Mouse (Mus musculus): ENCODE data around the gene Olfr632. TPM values are rescaled to one million over a fixed set of nuclear protein-coding genes. Genes with fewer than 3 reads are reported as not detected.
"Not testable (repeated sequence)": the region's sequence is repeated elsewhere in the genome, so short reads cannot be mapped to it uniquely, and the experiment has no call there.

Olfr632 gene
- not detected in 2 replicates for total RNA-seq (2017)

DNA sequence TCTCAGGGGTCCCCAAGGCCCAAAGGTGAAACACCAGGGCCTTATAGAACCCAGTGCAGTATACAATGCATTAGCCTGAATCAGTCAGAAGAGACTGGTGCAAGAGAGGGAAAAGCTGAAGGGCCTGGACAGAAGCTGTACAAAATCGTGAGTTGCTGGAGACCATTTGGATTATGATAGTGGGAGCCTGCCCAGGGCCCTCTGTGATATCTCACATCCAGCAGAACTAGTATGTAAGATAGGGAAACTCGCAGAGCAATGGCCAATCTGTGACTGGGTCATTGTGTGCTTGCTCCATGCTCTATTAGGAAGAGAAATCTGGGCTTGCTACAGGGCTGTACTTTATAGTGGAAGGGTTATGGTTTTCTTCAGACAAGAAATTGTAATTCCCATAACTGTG lies at the start of gene Olfr632:
Gene Olfr632 (plus strand): TSS at position 84 of the 400 bp plus-strand sequence.
- no peak for ATAC-seq (ENCODE audit: extremely low read depth, insufficient number of reproducible peaks, low FRiP score, poor library complexity, severe bottlenecking)

GRCm38 (mm10) chr7:103886152-103886551 lies 48.0 kb upstream of the Olfr632 start, which contains the start of gene Olfr66:
Olfr66 (minus strand) TSS chr7:103886252.
- ATAC-seq (ENCODE audit: extremely low read depth, insufficient number of reproducible peaks, low FRiP score, poor library complexity, severe bottlenecking) = no peak

DNA sequence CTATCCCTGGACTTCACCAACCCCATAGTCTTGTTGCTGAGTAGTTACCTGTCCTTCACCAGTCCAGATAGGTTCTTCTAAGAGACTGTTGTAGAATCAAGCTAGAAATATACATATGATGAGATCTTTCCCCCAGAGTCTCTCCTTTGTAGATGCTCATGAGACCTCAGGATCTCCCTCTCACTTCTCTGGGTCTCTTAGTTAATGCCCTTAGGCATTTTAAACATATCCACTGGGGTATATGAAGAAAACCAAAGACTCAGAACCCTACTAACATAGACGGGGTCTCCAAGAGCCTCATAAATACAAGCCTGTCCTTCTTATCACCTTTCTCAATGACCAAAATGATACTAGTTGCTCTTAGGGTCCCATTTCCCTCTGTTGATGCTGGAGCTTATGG lies 39.8 kb upstream of the Olfr632 start, which contains the start of gene Olfr64:
Gene Olfr64 (minus strand): TSS at position 101 of the 400 bp plus-strand sequence.
- no peak for ATAC-seq (ENCODE audit: extremely low read depth, insufficient number of reproducible peaks, low FRiP score, poor library complexity, severe bottlenecking)

DNA sequence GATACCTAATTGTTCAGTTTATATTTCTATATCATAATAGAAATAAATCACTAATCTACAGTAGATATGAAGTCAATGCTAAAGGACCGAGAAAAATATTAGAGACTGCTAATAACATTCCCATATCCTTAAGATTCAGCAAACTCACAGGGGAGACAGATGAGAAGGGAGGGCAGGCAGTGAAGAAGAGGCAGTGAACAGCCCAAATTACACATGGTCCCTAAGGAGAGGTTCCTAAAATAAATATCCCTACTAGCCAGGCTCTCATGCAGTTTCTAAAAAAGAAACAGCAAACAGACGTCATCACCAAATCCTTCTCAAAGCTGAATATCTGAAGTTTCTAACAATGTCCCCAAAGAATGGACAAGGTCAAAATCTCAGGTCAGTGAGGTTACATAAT lies 31.0 kb upstream of the Olfr632 start, which contains the start of gene Olfr65:
Gene Olfr65 (plus strand): TSS at position 301 of the 400 bp plus-strand sequence.
- no peak for ATAC-seq (ENCODE audit: extremely low read depth, insufficient number of reproducible peaks, low FRiP score, poor library complexity, severe bottlenecking)

- no peak for ATAC-seq (ENCODE audit: extremely low read depth, insufficient number of reproducible peaks, low FRiP score, poor library complexity, severe bottlenecking)
Measured at GRCm38 (mm10) chr7:103910047-103910446, 24.1 kb upstream of the Olfr632 start.

DNA sequence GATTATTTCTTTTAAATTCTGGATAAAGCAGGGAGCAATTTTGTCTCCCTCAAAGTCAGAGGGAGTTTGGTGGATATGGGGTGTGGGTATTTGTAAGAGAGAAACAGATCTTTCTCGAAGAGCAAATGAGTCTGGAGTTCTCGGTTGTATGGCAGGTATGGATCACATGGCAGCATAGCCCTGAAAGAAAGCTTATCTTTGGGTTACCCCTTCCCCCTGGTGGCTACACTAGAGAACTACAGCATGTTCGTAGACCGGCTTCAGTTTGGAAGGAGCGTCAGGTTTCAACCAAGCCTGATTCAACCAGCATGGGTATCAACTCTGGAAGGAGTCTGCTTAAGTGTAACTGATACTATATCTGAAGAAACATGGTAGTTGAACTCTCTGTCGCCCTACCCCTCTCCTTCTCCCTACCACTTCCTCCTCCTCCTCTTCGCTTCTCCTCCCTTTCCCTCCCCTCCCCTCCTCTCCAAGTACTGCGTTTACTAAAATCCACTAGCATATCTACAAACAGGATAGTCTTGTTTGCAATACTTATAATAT lies 21.1 kb upstream of the Olfr632 start:
- ATAC-seq (ENCODE audit: extremely low read depth, insufficient number of reproducible peaks, low FRiP score, poor library complexity, severe bottlenecking) = no peak

DNA sequence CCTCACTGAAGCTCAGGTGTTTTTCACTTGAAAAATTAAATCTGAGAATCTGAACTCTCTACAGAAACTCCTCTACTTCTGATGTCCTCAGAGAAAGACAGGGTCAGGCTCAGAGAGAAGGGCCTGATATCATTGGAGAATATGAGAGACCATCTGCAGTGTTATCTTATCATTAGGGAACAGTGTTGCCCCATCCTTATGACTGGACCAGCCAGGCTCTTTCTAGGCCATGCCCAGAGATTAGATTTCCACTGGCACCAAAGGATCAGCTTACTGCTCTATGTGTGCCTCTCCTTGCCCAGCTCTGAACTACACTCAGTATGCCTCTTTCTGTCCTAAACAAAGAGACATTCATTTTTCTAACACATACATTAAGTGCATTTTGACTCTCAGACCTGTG lies 18.8 kb upstream of the Olfr632 start:
- no peak for ATAC-seq (ENCODE audit: extremely low read depth, insufficient number of reproducible peaks, low FRiP score, poor library complexity, severe bottlenecking)

- ATAC-seq (ENCODE audit: extremely low read depth, insufficient number of reproducible peaks, low FRiP score, poor library complexity, severe bottlenecking) = no peak
Measured at GRCm38 (mm10) chr7:103928525-103928924, 5.6 kb upstream of the Olfr632 start, which contains the start of gene Olfr631. Olfr631 (plus strand) TSS chr7:103928825.

DNA sequence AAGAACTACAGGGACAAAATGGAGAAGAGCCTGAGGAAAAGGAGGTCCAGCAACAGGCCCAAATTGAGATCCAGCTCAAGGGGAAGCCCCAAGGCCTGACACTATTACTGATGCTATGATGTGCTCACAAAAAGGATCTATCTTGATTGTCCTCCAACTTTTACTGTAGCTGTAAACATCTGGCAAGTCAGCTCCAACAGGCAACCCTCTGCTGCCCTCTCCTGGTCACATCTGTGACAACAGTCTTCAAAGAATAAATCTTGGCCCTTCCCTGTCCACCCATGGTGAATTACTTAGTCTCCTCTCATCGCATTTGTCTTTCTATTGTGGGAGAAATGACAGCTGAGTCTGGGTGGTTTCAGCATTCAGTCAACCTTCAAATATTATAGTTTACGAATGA lies 8.6 kb downstream of the Olfr632 start:
- ATAC-seq (ENCODE audit: extremely low read depth, insufficient number of reproducible peaks, low FRiP score, poor library complexity, severe bottlenecking) = peak; percentile 78; the same call in 1 of the 2 replicates

DNA sequence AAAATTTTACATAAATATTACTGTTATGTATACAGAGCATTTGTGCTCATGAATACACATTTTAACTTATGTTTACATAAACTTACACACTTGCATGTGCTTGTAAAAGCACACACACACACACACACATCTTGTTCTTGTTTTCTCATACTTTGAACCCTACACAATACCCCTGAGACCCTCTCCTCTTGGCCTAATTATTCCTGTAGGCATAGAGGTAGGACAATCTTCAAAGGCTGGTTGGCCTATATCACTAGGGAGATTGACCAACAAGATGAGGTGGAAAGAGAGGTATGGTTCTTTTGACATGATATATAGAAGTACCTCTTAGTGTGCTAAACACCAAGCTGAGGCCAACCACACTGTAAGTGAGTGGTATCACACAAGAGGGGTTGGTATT lies 10.0 kb downstream of the Olfr632 start, which contains the start of gene Olfr633:
Gene Olfr633 (plus strand): TSS at position 301 of the 400 bp plus-strand sequence.
- no peak for ATAC-seq (ENCODE audit: extremely low read depth, insufficient number of reproducible peaks, low FRiP score, poor library complexity, severe bottlenecking)

GRCm38 (mm10) chr7:103966873-103967272 lies 32.7 kb downstream of the Olfr632 start:
- ATAC-seq (ENCODE audit: extremely low read depth, insufficient number of reproducible peaks, low FRiP score, poor library complexity, severe bottlenecking) = not testable (repeated sequence)

- no peak for ATAC-seq (ENCODE audit: extremely low read depth, insufficient number of reproducible peaks, low FRiP score, poor library complexity, severe bottlenecking)
Measured at GRCm38 (mm10) chr7:103970852-103971251, 36.7 kb downstream of the Olfr632 start, which contains the start of gene Olfr635. Olfr635 (plus strand) TSS chr7:103971152.

GRCm38 (mm10) chr7:103971782-103972181 lies 37.6 kb downstream of the Olfr632 start:
- no peak for ATAC-seq (ENCODE audit: extremely low read depth, insufficient number of reproducible peaks, low FRiP score, poor library complexity, severe bottlenecking)

Other genes starting within 250 kb of the Olfr632 start
- gene Olfr243, start 219.7 kb upstream of the Olfr632 start, total RNA-seq (2017) = 0.12 TPM in 1 of 2 replicates, not detected in the other
- not detected in 2 replicates for gene Olfr628, start 204.0 kb upstream of the Olfr632 start, total RNA-seq (2017)
- gene Olfr629, start 189.4 kb upstream of the Olfr632 start, total RNA-seq (2017) = not detected in 2 replicates
- gene Olfr630, start 177.0 kb upstream of the Olfr632 start, total RNA-seq (2017) = not detected in 2 replicates
- 0.23 TPM in 1 of 2 replicates, not detected in the other for gene Olfr69, start 162.8 kb upstream of the Olfr632 start, total RNA-seq (2017)
- not detected in 2 replicates for gene Olfr68, start 154.6 kb upstream of the Olfr632 start, total RNA-seq (2017)
- not detected in 2 replicates for gene Olfr67, start 142.5 kb upstream of the Olfr632 start, total RNA-seq (2017)
- 1,968 and 2,313 TPM in 2 replicates for gene Hbb-bt, start 120.4 kb upstream of the Olfr632 start, total RNA-seq (2017)
- 10,177 and 10,178 TPM in 2 replicates for gene Hbb-bs, start 106.3 kb upstream of the Olfr632 start, total RNA-seq (2017)
- gene Hbb-bh2, start 93.8 kb upstream of the Olfr632 start, total RNA-seq (2017) = not detected in 2 replicates
- gene Hbb-bh1, start 91.2 kb upstream of the Olfr632 start, total RNA-seq (2017) = not detected in 2 replicates
- gene Hbb-y, start 81.1 kb upstream of the Olfr632 start, total RNA-seq (2017) = not detected in 2 replicates
- 0.12 TPM in 1 of 2 replicates, not detected in the other for gene Olfr66, start 48.1 kb upstream of the Olfr632 start, total RNA-seq (2017)
- gene Olfr64, start 39.9 kb upstream of the Olfr632 start, total RNA-seq (2017) = not detected in 2 replicates
- gene Olfr65, start 30.9 kb upstream of the Olfr632 start, total RNA-seq (2017) = not detected in 2 replicates
- gene Olfr631, start 5.5 kb upstream of the Olfr632 start, total RNA-seq (2017) = not detected in 2 replicates
- gene Olfr633, start 10.1 kb downstream of the Olfr632 start, total RNA-seq (2017) = not detected in 2 replicates
- gene Olfr635, start 36.8 kb downstream of the Olfr632 start, total RNA-seq (2017) = not detected in 2 replicates
- gene Olfr638, start 64.4 kb downstream of the Olfr632 start, total RNA-seq (2017) = not detected in 2 replicates
- gene Olfr639, start 83.0 kb downstream of the Olfr632 start, total RNA-seq (2017) = not detected in 2 replicates
- 0.12 TPM in 1 of 2 replicates, not detected in the other for gene Olfr640, start 91.2 kb downstream of the Olfr632 start, total RNA-seq (2017)
- not detected in 2 replicates for gene Olfr641, start 101.1 kb downstream of the Olfr632 start, total RNA-seq (2017)
- 0.12 TPM in 1 of 2 replicates, not detected in the other for gene Olfr642, start 118.3 kb downstream of the Olfr632 start, total RNA-seq (2017)
- gene 4930516K23Rik, start 127.1 kb downstream of the Olfr632 start, total RNA-seq (2017) = not detected in 2 replicates
- not detected in 2 replicates for gene Olfr644, start 137.5 kb downstream of the Olfr632 start, total RNA-seq (2017)
- gene Olfr645, start 151.1 kb downstream of the Olfr632 start, total RNA-seq (2017) = not detected in 2 replicates
- gene Olfr646, start 170.5 kb downstream of the Olfr632 start, total RNA-seq (2017) = not detected in 2 replicates
- gene Ubqln5, start 195.5 kb downstream of the Olfr632 start, total RNA-seq (2017) = not detected in 2 replicates
- not detected in 2 replicates for gene Olfr643, start 203.1 kb downstream of the Olfr632 start, total RNA-seq (2017)
- gene Ubqln3, start 208.9 kb downstream of the Olfr632 start, total RNA-seq (2017) = not detected in 2 replicates
- gene Ubqlnl, start 216.2 kb downstream of the Olfr632 start, total RNA-seq (2017) = not detected in 2 replicates
- not detected in 2 replicates for gene Olfm5, start 230.5 kb downstream of the Olfr632 start, total RNA-seq (2017)
- 0.12 TPM in 1 of 2 replicates, not detected in the other for gene Olfr648, start 249.0 kb downstream of the Olfr632 start, total RNA-seq (2017)